Mouse (Mus musculus): ENCODE results near the gene Ndfip2. TPM values are rescaled to one million over a fixed set of nuclear protein-coding genes. Genes with fewer than 3 reads are reported as not detected.

Gene Ndfip2
- total RNA-seq, 4 experiments from 2014 or later, result 10.4 to 13.7 (median 12.3) TPM

- no peak for DNase-seq (ENCODE audit: low spot score in 2 of 2)
Measured at GRCm38 (mm10) chr14:105284062-105284461, 25.7 kb downstream of the Ndfip2 start.

- DNase-seq (ENCODE audit: low spot score in 2 of 2), result no peak
Measured at GRCm38 (mm10) chr14:105287557-105287956, 29.2 kb downstream of the Ndfip2 start.

GRCm38 (mm10) chr14:105287972-105288371 lies 29.6 kb downstream of the Ndfip2 start:
- DNase-seq (ENCODE audit: low spot score in 2 of 2), result no peak

- DNase-seq (ENCODE audit: low spot score in 2 of 2), result no peak
Measured at GRCm38 (mm10) chr14:105288529-105288928, 30.2 kb downstream of the Ndfip2 start.

GRCm38 (mm10) chr14:105292139-105292538 lies 33.8 kb downstream of the Ndfip2 start:
- DNase-seq (ENCODE audit: low spot score in 2 of 2), result no peak

- DNase-seq (ENCODE audit: low spot score in 2 of 2), result no peak
Measured at GRCm38 (mm10) chr14:105293777-105294176, 35.4 kb downstream of the Ndfip2 start.

- no peak for DNase-seq (ENCODE audit: low spot score in 2 of 2)
Measured at GRCm38 (mm10) chr14:105295820-105296582, 37.6 kb downstream of the Ndfip2 start.

- DNase-seq (ENCODE audit: low spot score in 2 of 2), result no peak
Measured at GRCm38 (mm10) chr14:105299744-105300255, 41.4 kb downstream of the Ndfip2 start.

- no peak for DNase-seq (ENCODE audit: low spot score in 2 of 2)
Measured at GRCm38 (mm10) chr14:105300551-105300950, 42.2 kb downstream of the Ndfip2 start.

- no peak for DNase-seq (ENCODE audit: low spot score in 2 of 2)
Measured at GRCm38 (mm10) chr14:105302708-105303107, 44.3 kb downstream of the Ndfip2 start.

GRCm38 (mm10) chr14:105307716-105308115 lies 49.3 kb downstream of the Ndfip2 start:
- no peak for DNase-seq (ENCODE audit: low spot score in 2 of 2)

- DNase-seq (ENCODE audit: low spot score in 2 of 2), result no peak
Measured at GRCm38 (mm10) chr14:105312366-105312765, 54.0 kb downstream of the Ndfip2 start.

GRCm38 (mm10) chr14:105312944-105313343 lies 54.6 kb downstream of the Ndfip2 start:
- DNase-seq (ENCODE audit: low spot score in 2 of 2), result no peak

GRCm38 (mm10) chr14:105313877-105314276 lies 55.5 kb downstream of the Ndfip2 start:
- no peak for DNase-seq (ENCODE audit: low spot score in 2 of 2)

- no peak for DNase-seq (ENCODE audit: low spot score in 2 of 2)
Measured at GRCm38 (mm10) chr14:105321712-105322111, 63.3 kb downstream of the Ndfip2 start.

GRCm38 (mm10) chr14:105322829-105323228 lies 64.5 kb downstream of the Ndfip2 start:
- DNase-seq (ENCODE audit: low spot score in 2 of 2), result no peak

- no peak for DNase-seq (ENCODE audit: low spot score in 2 of 2)
Measured at GRCm38 (mm10) chr14:105323448-105323847, 65.1 kb downstream of the Ndfip2 start.

GRCm38 (mm10) chr14:105328397-105329302 lies 70.3 kb downstream of the Ndfip2 start:
- DNase-seq (ENCODE audit: low spot score in 2 of 2), result peak; percentile 50 to 76

GRCm38 (mm10) chr14:105333475-105334094 lies 75.2 kb downstream of the Ndfip2 start:
- no peak for DNase-seq (ENCODE audit: low spot score in 2 of 2)

GRCm38 (mm10) chr14:105341765-105342164 lies 83.4 kb downstream of the Ndfip2 start:
- no peak for DNase-seq (ENCODE audit: low spot score in 2 of 2)

GRCm38 (mm10) chr14:105354121-105354520 lies 95.7 kb downstream of the Ndfip2 start:
- DNase-seq (ENCODE audit: low spot score in 2 of 2), result no peak
